Mouse (Mus musculus) E14TG2a.4 (cell line): ENCODE data around the gene Smox.

Source experiments
- H3K27me3 ChIP-seq: 2 replicates; pipeline ENCODE4 v1.6.1; 2014; ENCODE audit warnings: low read length, control low read depth; ENCODE audit not compliant: insufficient read depth
- H3K36me3 ChIP-seq: 2 replicates; pipeline ENCODE4 v1.6.1; 2014; ENCODE audit warnings: low read length, control low read depth; ENCODE audit not compliant: insufficient read depth
- H3K4me1 ChIP-seq: replicated peaks from 2 replicates; pipeline ENCODE4 v1.6.1; 2014; ENCODE audit warnings: low read depth, low read length, control low read depth
- H3K4me3 ChIP-seq: replicated peaks from 2 replicates; pipeline ENCODE4 v1.5.1; 2014; ENCODE audit warnings: mild to moderate bottlenecking, low read length
- H3K9me3 ChIP-seq: 2 replicates; pipeline ENCODE4 v1.6.1; 2014; ENCODE audit warnings: low read length, control low read depth
- CTCF ChIP-seq: conservative IDR thresholded peaks from 2 replicates; pipeline ENCODE4 v1.5.1; 2014; ENCODE audit warnings: low read length
- NANOG ChIP-seq: IDR thresholded peaks from 2 replicates; pipeline ENCODE4 v1.6.1; 2014; ENCODE audit warnings: borderline replicate concordance, low read length, mixed read lengths
- POU5F1 ChIP-seq: IDR thresholded peaks from 2 replicates; pipeline ENCODE4 v1.6.1; 2014; ENCODE audit warnings: low read length, borderline replicate concordance

Gene Smox

DNA sequence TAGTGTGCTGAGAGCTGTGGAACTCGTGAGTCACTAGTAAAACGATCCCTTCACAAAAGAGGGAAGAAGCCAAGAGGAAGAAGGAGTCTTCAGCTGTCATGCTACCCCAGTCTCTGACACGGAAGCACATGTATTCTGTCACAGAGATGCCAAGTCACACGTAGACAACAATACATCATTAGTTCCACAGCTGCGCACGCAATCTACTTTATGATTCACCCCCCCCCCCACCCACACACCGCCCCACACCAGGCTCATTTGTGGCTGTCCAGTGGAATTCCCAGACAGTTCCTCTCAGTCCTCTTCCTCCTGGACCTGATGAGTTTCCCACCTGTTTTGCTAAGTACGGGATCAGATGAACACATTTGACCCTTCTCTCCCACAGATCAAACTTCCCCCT, 12.9 kb upstream of the Smox start:
- H3K36me3 ChIP-seq = no peaks in the 10 kb centered on the region
- H3K9me3 ChIP-seq = no peaks in the 10 kb centered on the region
- TF ChIP-seq POU5F1 (no peak), CTCF (no peak), NANOG (no peak)
- peaks cover 14% of the 10 kb centered on the region; the same call in 1 of the 2 replicates for H3K27me3 ChIP-seq
- H3K4me1 ChIP-seq = peaks cover 2% of the 10 kb centered on the region; the same call in 1 of the 2 replicates
- no peak overlapping the region for H3K4me3 ChIP-seq

DNA sequence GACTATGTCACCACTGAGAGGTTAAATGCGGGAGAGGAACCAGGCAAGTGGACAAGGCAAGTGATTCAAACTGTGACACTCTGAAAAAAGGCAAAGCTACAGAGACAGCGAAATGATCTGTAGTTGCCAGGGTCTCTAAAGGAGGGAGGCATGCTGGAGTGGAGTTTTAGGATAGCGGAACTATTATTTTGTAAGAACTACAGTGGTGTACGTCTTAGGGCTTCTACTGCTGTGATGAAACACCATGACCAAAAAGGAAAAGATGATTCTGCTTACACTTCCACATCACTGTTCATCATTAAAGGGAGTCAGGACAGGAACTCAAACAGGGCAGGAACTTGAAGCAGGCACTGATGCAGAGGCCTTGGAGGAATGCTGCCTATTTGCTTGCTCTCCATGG, 12.4 kb upstream of the Smox start:
- Histone ChIP-seq H3K27me3 (peaks cover 16% of the 10 kb centered on the region; the same call in 1 of the 2 replicates), H3K4me1 (peaks cover 5% of the 10 kb centered on the region; the same call in 1 of the 2 replicates), H3K9me3 (no peaks in the 10 kb centered on the region), H3K36me3 (no peaks in the 10 kb centered on the region), H3K4me3 (no peak overlapping the region)
- TF ChIP-seq CTCF = no peak
- no peak for TF ChIP-seq POU5F1
- no peak for TF ChIP-seq NANOG

DNA sequence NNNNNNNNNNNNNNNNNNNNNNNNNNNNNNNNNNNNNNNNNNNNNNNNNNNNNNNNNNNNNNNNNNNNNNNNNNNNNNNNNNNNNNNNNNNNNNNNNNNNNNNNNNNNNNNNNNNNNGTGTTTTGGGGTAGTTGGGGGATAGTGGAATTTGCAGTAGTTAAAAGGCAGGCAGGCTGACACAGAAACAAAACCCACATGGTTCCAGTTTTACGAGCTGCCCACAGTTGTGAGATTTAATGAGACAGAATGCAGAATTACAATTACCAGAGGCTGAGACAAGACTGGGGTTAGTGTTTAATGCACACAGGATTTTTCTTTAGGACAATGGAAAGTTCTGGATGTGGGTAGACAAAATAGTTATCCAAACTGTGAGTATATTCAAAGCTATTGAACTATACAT, 9.6 kb upstream of the Smox start:
- Histone ChIP-seq H3K4me3 (no peak overlapping the region), H3K4me1 (peaks cover 8% of the 10 kb centered on the region; the same call in 1 of the 2 replicates), H3K9me3 (no peaks in the 10 kb centered on the region), H3K36me3 (no peaks in the 10 kb centered on the region), H3K27me3 (peaks cover 13% of the 10 kb centered on the region; the same call in 1 of the 2 replicates)
- TF ChIP-seq CTCF (no peak), POU5F1 (no peak), NANOG (no peak)

DNA sequence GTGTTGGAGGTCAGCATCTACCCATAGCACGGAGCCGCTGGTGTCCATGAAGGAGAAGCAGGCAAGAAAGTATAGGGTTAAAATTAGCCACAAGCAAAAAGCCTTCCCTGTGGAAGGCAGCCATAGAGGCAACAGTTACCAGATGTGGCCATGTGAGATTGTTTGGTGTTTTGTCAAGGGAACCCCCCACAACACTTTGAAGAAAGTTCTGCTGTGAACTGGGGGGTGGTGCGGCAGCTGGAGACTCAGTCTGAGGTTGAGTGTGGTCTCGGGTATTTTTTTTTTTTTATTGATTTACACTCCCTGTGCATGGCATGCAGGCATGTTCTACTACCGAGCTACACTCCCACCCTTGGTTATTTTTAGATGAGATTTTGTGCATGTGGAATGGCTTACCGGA, 8.8 kb upstream of the Smox start:
- H3K9me3 ChIP-seq = no peaks in the 10 kb centered on the region
- H3K4me1 ChIP-seq = peaks cover 8% of the 10 kb centered on the region; the same call in 1 of the 2 replicates
- no peaks in the 10 kb centered on the region for H3K36me3 ChIP-seq
- no peak for TF ChIP-seq POU5F1
- TF ChIP-seq CTCF = no peak
- no peak for TF ChIP-seq NANOG
- peaks cover 13% of the 10 kb centered on the region; the same call in 1 of the 2 replicates for H3K27me3 ChIP-seq
- H3K4me3 ChIP-seq = no peak overlapping the region

DNA sequence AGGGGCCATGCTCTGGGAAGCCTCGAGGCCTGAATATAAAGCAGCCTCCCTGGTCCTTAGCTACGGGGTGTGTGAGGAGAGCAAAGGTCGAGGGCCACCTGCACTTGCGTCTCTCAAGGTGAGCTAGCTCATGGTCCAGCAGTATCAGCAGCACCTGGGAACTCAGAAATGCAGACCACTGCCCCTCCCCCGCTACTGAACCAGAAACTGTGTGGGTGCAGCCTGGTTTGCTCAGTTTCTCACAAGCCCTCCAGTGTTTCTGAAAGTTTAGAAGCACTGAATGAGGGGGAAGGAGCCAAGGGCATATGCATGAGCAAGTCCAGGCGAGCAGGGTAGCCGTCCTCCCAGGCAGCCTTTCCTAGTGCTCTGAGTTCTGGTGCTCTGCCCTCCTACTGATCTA, 7.7 kb upstream of the Smox start:
- H3K36me3 ChIP-seq = no peaks in the 10 kb centered on the region
- peaks cover 8% of the 10 kb centered on the region; the same call in 1 of the 2 replicates for H3K4me1 ChIP-seq
- H3K27me3 ChIP-seq = peaks cover 12% of the 10 kb centered on the region; the same call in 1 of the 2 replicates
- H3K4me3 ChIP-seq = no peak overlapping the region
- no peaks in the 10 kb centered on the region for H3K9me3 ChIP-seq
- TF ChIP-seq POU5F1 (no peak), CTCF (no peak), NANOG (no peak)

DNA sequence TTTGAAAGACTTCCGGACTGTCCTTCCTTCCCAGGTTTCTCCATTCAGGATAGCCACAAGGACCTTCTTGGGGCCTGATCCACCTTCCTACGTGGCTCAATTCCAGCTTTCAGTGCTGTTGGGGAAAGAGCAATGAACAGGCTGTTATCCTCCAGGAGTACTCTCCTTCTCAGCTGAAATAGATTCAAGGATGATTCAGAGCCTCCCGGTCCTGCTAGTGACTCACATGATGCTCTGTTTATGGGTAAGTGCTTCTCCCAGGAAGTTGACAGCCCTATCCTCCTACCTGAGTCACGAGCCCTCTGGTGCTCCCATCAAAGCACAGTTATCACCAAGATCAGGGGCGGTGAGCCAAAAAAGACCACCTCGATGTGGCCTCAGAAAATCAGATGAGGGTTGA, 7.1 kb upstream of the Smox start:
- H3K4me3 ChIP-seq = no peak overlapping the region
- H3K36me3 ChIP-seq = no peaks in the 10 kb centered on the region
- no peaks in the 10 kb centered on the region for H3K9me3 ChIP-seq
- H3K4me1 ChIP-seq = peaks cover 8% of the 10 kb centered on the region; the same call in 1 of the 2 replicates
- H3K27me3 ChIP-seq = peaks cover 12% of the 10 kb centered on the region; the same call in 1 of the 2 replicates
- TF ChIP-seq NANOG (no peak), POU5F1 (no peak), CTCF (no peak)

DNA sequence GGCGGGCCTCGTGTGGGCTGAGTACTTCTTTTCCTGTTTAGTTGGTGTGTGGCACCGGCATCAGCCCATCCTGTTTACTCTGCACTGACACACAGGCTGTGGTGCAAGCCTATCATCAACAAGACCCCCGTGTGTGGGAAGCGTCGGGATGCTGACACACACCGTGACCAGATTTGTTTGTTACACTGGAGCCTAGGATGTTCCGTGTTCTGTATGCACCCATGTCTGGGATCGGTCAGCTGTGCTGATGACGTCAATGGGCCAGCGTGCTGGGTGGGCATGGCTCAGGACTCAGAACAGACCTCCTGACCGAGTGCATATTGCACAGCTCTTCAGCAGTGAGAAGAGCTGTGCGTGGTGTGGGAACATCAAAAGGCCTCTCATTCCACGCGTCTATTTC, 6.2 kb upstream of the Smox start:
- no peak overlapping the region for H3K4me3 ChIP-seq
- peaks cover 15% of the 10 kb centered on the region; the same call in 1 of the 2 replicates for H3K27me3 ChIP-seq
- no peaks in the 10 kb centered on the region for H3K36me3 ChIP-seq
- no peaks in the 10 kb centered on the region for H3K9me3 ChIP-seq
- peaks cover 8% of the 10 kb centered on the region; the same call in 1 of the 2 replicates for H3K4me1 ChIP-seq
- TF ChIP-seq NANOG (no peak), CTCF (no peak), POU5F1 (no peak)

DNA sequence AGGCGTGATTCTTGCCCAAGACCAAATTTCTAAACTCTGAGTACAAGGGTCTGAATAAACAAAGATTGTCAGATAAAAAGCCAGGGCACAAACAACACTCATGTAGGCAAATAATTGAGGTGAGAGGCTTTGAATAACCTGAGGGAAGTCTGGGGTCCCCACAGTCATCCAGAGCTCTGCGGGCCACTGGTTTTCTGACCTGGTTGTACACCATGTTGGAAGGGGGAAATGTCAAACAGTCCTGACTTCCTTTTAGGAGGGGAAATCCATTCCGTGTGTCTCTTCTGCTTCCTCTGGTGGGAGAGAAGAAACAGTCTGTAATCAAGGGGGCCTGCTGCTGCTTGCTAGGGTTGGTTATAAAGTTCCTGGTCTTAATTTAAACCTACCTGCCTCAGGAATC, 5.2 kb upstream of the Smox start:
- TF ChIP-seq CTCF (no peak), NANOG (no peak), POU5F1 (no peak)
- no peaks in the 10 kb centered on the region for H3K36me3 ChIP-seq
- H3K27me3 ChIP-seq = peaks cover 15% of the 10 kb centered on the region; the same call in 1 of the 2 replicates
- H3K4me1 ChIP-seq = peaks cover 14% of the 10 kb centered on the region
- no peaks in the 10 kb centered on the region for H3K9me3 ChIP-seq
- H3K4me3 ChIP-seq = no peak overlapping the region

DNA sequence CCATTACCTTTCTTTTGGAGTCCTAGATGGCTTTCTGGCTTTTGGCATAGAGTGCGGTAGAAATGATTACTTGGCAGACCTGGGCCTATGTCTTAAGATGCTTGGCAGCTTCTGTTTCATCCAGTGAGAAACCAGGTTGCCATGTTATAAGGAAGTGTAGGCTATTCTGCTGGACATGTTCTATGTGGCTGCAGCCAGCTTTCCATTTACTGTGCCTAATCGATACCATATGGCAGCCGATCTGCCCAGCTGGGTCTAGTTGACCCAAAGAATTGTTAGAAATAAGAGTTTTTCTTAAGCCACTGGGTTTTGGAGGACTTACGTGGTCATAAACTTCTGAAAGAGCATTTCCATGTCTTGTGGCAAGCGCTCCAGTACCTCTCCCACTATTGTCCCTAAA, 4.0 kb upstream of the Smox start:
- Histone ChIP-seq H3K4me1 (peaks cover 19% of the 10 kb centered on the region), H3K4me3 (no peak overlapping the region), H3K36me3 (no peaks in the 10 kb centered on the region), H3K27me3 (peaks cover 14% of the 10 kb centered on the region), H3K9me3 (no peaks in the 10 kb centered on the region)
- no peak for TF ChIP-seq CTCF
- TF ChIP-seq NANOG = no peak
- TF ChIP-seq POU5F1 = no peak
